Mouse (Mus musculus) neural tube, embryonic 13.5 days (tissue): ENCODE results near the gene Tmem59. TPM values are rescaled to one million over a fixed set of nuclear protein-coding genes. Genes with fewer than 3 reads are reported as not detected.

Source experiments
- ATAC-seq: fragments of 200-750 bp; cut with Nextera tagmentation; 2 replicates; pipeline ENCODE4 v1.8.0; 2017; ENCODE audit warnings: low read depth, mild to moderate bottlenecking, moderate TSS enrichment, moderate library complexity
- H3K27ac ChIP-seq: fragments of 300-500 bp; sonication (generic); replicated peaks from 2 replicates; pipeline ENCODE4 v1.5.1; 2015; ENCODE audit warnings: moderate library complexity, mild to moderate bottlenecking, inconsistent platforms
- H3K27me3 ChIP-seq: fragments of 300-500 bp; sonication (generic); 2 replicates; pipeline ENCODE4 v1.6.1; 2015; ENCODE audit warnings: mild to moderate bottlenecking, inconsistent platforms
- H3K36me3 ChIP-seq: fragments of 300-500 bp; sonication (generic); 2 replicates; pipeline ENCODE4 v1.6.1; 2015; ENCODE audit warnings: mild to moderate bottlenecking, inconsistent platforms
- H3K4me1 ChIP-seq: fragments of 300-500 bp; sonication (generic); replicated peaks from 2 replicates; pipeline ENCODE4 v1.6.1; 2015; ENCODE audit warnings: inconsistent platforms
- H3K4me2 ChIP-seq: fragments of 300-500 bp; sonication (generic); 2 replicates; pipeline ENCODE4 v1.6.1; 2015; ENCODE audit warnings: inconsistent platforms, mild to moderate bottlenecking, moderate library complexity
- H3K4me3 ChIP-seq: fragments of 300-500 bp; sonication (generic); 2 replicates; pipeline ENCODE4 v1.5.1; 2015; ENCODE audit warnings: mild to moderate bottlenecking, inconsistent platforms
- H3K9ac ChIP-seq: fragments of 300-500 bp; sonication (generic); 2 replicates; pipeline ENCODE4 v1.6.1; 2015; ENCODE audit warnings: moderate library complexity, mild to moderate bottlenecking, inconsistent platforms
- H3K9me3 ChIP-seq: fragments of 300-500 bp; sonication (generic); 2 replicates; pipeline ENCODE4 v1.6.1; 2016; ENCODE audit warnings: inconsistent platforms
- WGBS: fragments of 180-500 bp; shearing (Covaris S2); methylation state at CpG from one replicate; pipeline ENCODE4 v1.1.7; 2015; 5-methylcytosine and 5-hydroxymethylcytosine counted together
- polyA plus RNA-seq: library from polyadenylated mRNA; unstranded; fragments of >200 nt; fragmentation: Nextera tagmentation; extraction: Ambion mirVana; gene quantifications from 2 replicates; pipeline ENCODE4 v1.2.1, GENCODE M21; 2015

Tmem59 gene
- polyA plus RNA-seq, 1 experiment from 2014 or later: 449 TPM

GRCm38 (mm10) chr4:107182796-107183195, 4.6 kb downstream of the Tmem59 start:
- H3K9me3 ChIP-seq: no peaks in the 10 kb centered on the region
- no peak overlapping the region for H3K4me3 ChIP-seq
- peaks cover 39% of the 10 kb centered on the region for H3K4me1 ChIP-seq
- WGBS: 74% methylated on average over 2 of the region's 2 CpGs
- no peak overlapping the region for H3K9ac ChIP-seq
- ATAC-seq: no peak
- H3K27me3 ChIP-seq: no peaks in the 10 kb centered on the region
- H3K4me2 ChIP-seq: no peak overlapping the region
- H3K27ac ChIP-seq: no peak overlapping the region
- H3K36me3 ChIP-seq: peaks cover 18% of the 10 kb centered on the region

- H3K4me3 ChIP-seq: no peak overlapping the region
- 91% methylated on average over 4 of the region's 4 CpGs for WGBS
- no peak overlapping the region; the same call in 1 of the 2 replicates for H3K9ac ChIP-seq
- no peak for ATAC-seq
- H3K36me3 ChIP-seq: peaks cover 22% of the 10 kb centered on the region
- H3K9me3 ChIP-seq: no peaks in the 10 kb centered on the region
- H3K4me1 ChIP-seq: peaks cover 38% of the 10 kb centered on the region
- H3K27me3 ChIP-seq: no peaks in the 10 kb centered on the region
- H3K27ac ChIP-seq: no peak overlapping the region
- no peak overlapping the region for H3K4me2 ChIP-seq
These were observed 5.0 kb downstream of the Tmem59 start for GRCm38 (mm10) chr4:107183203-107183602.

GRCm38 (mm10) chr4:107185703-107186102, 7.5 kb downstream of the Tmem59 start:
- Histone ChIP-seq H3K27me3 (no peaks in the 10 kb centered on the region), H3K4me1 (peaks cover 26% of the 10 kb centered on the region), H3K9ac (no peak overlapping the region), H3K27ac (no peak overlapping the region), H3K4me2 (no peak overlapping the region), H3K4me3 (no peak overlapping the region), H3K9me3 (no peaks in the 10 kb centered on the region), H3K36me3 (peaks cover 45% of the 10 kb centered on the region)
- no peak for ATAC-seq
- WGBS: 75% methylated on average over 3 of the region's 3 CpGs

DNA sequence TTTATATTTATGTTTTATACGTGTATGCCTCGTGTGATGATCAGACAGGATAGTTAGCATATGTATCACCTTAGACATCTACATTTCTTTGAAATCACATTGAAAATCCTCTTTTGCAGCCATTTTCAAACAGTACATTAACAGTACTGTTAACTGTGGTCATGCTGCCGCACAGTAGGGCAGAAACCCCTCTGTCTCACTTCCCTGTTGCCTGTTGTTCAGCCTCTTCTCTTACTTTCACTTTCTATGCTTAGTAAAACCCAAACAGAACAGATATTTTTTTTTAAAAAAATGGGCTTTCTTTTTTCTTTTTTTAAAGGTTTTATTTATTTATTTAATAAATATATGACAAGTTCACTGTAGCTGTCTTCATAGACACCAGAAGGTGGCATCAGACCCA, 15.6 kb downstream of the Tmem59 start:
- Histone ChIP-seq H3K36me3 (peaks cover 87% of the 10 kb centered on the region), H3K9ac (no peak overlapping the region), H3K4me1 (no peaks in the 10 kb centered on the region), H3K4me3 (no peak overlapping the region), H3K9me3 (no peaks in the 10 kb centered on the region), H3K27me3 (no peaks in the 10 kb centered on the region), H3K4me2 (no peak overlapping the region), H3K27ac (no peak overlapping the region)
- ATAC-seq: no peak
- WGBS: 97% methylated on average over 3 of the region's 3 CpGs

- no peaks in the 10 kb centered on the region for H3K9me3 ChIP-seq
- H3K27ac ChIP-seq: no peak overlapping the region
- H3K27me3 ChIP-seq: no peaks in the 10 kb centered on the region
- H3K9ac ChIP-seq: no peak overlapping the region
- H3K36me3 ChIP-seq: peaks cover 89% of the 10 kb centered on the region
- H3K4me2 ChIP-seq: no peak overlapping the region
- WGBS: 95% methylated on average over 2 of the region's 2 CpGs
- no peak for ATAC-seq
- H3K4me3 ChIP-seq: no peak overlapping the region
- H3K4me1 ChIP-seq: no peaks in the 10 kb centered on the region
These were observed 18.3 kb downstream of the Tmem59 start for GRCm38 (mm10) chr4:107196454-107196853.

GRCm38 (mm10) chr4:107198072-107198471, 19.9 kb downstream of the Tmem59 start:
- H3K27ac ChIP-seq: no peak overlapping the region
- H3K27me3 ChIP-seq: no peaks in the 10 kb centered on the region
- H3K4me2 ChIP-seq: no peak overlapping the region
- no peak for ATAC-seq
- H3K4me1 ChIP-seq: no peaks in the 10 kb centered on the region
- H3K9me3 ChIP-seq: no peaks in the 10 kb centered on the region
- H3K9ac ChIP-seq: no peak overlapping the region
- peaks cover 93% of the 10 kb centered on the region for H3K36me3 ChIP-seq
- 97% methylated on average over 5 of the region's 5 CpGs for WGBS
- no peak overlapping the region for H3K4me3 ChIP-seq

GRCm38 (mm10) chr4:107201779-107202178, 23.6 kb downstream of the Tmem59 start:
- Histone ChIP-seq H3K36me3 (peaks cover 97% of the 10 kb centered on the region), H3K9ac (no peak overlapping the region), H3K4me3 (no peak overlapping the region), H3K27me3 (no peaks in the 10 kb centered on the region), H3K4me1 (no peaks in the 10 kb centered on the region), H3K9me3 (no peaks in the 10 kb centered on the region), H3K27ac (no peak overlapping the region), H3K4me2 (no peak overlapping the region)
- WGBS: 97% methylated on average over 3 of the region's 3 CpGs
- ATAC-seq: no peak

DNA sequence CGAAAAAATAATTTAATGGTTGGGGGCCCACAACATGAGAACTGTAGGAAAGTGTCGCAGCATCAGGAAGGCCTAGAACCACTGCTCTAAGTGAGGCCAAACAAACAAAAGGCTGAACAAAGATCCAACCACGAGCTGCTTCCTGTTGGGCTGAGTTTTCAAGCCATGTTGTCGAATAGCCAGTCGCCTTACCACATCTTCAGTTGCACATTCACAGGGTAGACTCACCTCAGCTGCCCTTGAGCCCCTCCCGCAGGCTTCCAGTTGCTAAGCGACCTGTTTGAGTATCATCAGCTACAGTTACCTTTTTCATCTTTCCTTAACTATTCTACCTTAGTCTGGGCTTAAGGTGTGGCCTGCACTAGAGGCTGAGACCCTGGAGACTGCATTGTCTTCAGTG, 24.8 kb downstream of the Tmem59 start:
- H3K9ac ChIP-seq: no peak overlapping the region
- ATAC-seq: no peak
- H3K4me3 ChIP-seq: no peak overlapping the region
- H3K4me1 ChIP-seq: no peaks in the 10 kb centered on the region
- no peaks in the 10 kb centered on the region for H3K9me3 ChIP-seq
- no peak overlapping the region for H3K4me2 ChIP-seq
- WGBS: 91% methylated on average over 7 of the region's 7 CpGs
- no peak overlapping the region for H3K27ac ChIP-seq
- H3K27me3 ChIP-seq: no peaks in the 10 kb centered on the region
- peaks cover 96% of the 10 kb centered on the region for H3K36me3 ChIP-seq

- Histone ChIP-seq H3K27ac (no peak overlapping the region), H3K4me2 (no peak overlapping the region), H3K9me3 (no peaks in the 10 kb centered on the region), H3K9ac (no peak overlapping the region), H3K4me3 (no peak overlapping the region), H3K27me3 (no peaks in the 10 kb centered on the region), H3K36me3 (peaks cover 71% of the 10 kb centered on the region), H3K4me1 (no peaks in the 10 kb centered on the region)
- no peak for ATAC-seq
- 95% methylated on average over 2 of the region's 2 CpGs for WGBS
These were observed 28.8 kb downstream of the Tmem59 start for GRCm38 (mm10) chr4:107207016-107207415.

GRCm38 (mm10) chr4:107208880-107209279, 30.7 kb downstream of the Tmem59 start, which contains the start of gene Ldlrad1:
TSS of gene Ldlrad1 (plus strand) at chr4:107209180.
- peaks cover 52% of the 10 kb centered on the region for H3K36me3 ChIP-seq
- no peak within 1 kb of the TSS for H3K4me3 ChIP-seq
- H3K27ac ChIP-seq: no peak within 1 kb of the TSS
- ATAC-seq: no peak
- H3K9ac ChIP-seq: no peak within 1 kb of the TSS
- H3K9me3 ChIP-seq: no peaks in the 10 kb centered on the region
- WGBS: 95% methylated on average over 3 of the region's 3 CpGs
- H3K4me2 ChIP-seq: no peak within 1 kb of the TSS
- H3K27me3 ChIP-seq: no peaks in the 10 kb centered on the region
- no peaks in the 10 kb centered on the region; the same call in 1 of the 2 replicates for H3K4me1 ChIP-seq

GRCm38 (mm10) chr4:107210483-107211097, 32.4 kb downstream of the Tmem59 start:
- WGBS: 80% methylated on average over 5 of the region's 5 CpGs
- Histone ChIP-seq H3K4me3 (no peak overlapping the region), H3K27ac (no peak overlapping the region), H3K36me3 (peaks cover 35% of the 10 kb centered on the region), H3K4me1 (no peaks in the 10 kb centered on the region; the same call in 1 of the 2 replicates), H3K4me2 (no peak overlapping the region), H3K9ac (no peak overlapping the region), H3K27me3 (no peaks in the 10 kb centered on the region), H3K9me3 (no peaks in the 10 kb centered on the region)
- ATAC-seq: no peak

DNA sequence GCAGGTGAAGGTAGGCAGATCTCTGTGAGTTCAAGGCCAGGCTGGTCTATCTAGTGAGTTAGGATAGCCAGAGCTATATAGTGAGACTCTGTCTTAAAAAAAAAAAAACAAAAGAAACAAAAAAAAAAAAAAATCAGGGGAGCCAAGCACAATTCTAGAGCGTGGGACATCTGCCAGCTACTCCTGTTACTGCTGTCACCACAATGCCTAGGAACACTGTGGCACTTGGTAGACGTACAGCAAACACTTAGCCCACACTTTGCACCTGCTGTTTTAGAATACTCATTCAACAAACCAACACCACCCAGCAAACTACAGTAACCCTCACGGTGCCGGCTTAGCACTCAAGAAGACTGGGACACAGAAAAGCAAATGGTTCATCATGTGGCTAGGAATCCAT, 33.3 kb downstream of the Tmem59 start:
- H3K4me1 ChIP-seq: no peaks in the 10 kb centered on the region; the same call in 1 of the 2 replicates
- no peak for ATAC-seq
- no peaks in the 10 kb centered on the region for H3K27me3 ChIP-seq
- H3K4me3 ChIP-seq: no peak overlapping the region
- H3K9me3 ChIP-seq: no peaks in the 10 kb centered on the region
- H3K27ac ChIP-seq: no peak overlapping the region
- H3K36me3 ChIP-seq: peaks cover 27% of the 10 kb centered on the region
- H3K4me2 ChIP-seq: no peak overlapping the region
- 79% methylated on average over 4 of the region's 4 CpGs for WGBS
- H3K9ac ChIP-seq: no peak overlapping the region

- Histone ChIP-seq H3K27me3 (no peaks in the 10 kb centered on the region), H3K9me3 (no peaks in the 10 kb centered on the region), H3K4me3 (no peak overlapping the region), H3K4me2 (no peak overlapping the region), H3K27ac (no peak overlapping the region), H3K9ac (no peak overlapping the region), H3K36me3 (peaks cover 22% of the 10 kb centered on the region), H3K4me1 (no peaks in the 10 kb centered on the region; the same call in 1 of the 2 replicates)
- 84% methylated on average over 5 of the region's 5 CpGs for WGBS
- no peak for ATAC-seq
These were observed 33.7 kb downstream of the Tmem59 start for GRCm38 (mm10) chr4:107211936-107212335.
